Mouse (Mus musculus) brain, embryonic 18.5 days (tissue): ENCODE measurements around the gene Nacc2.

Experiments
- DNase-seq: peaks from one replicate; pipeline ENCODE4 v3.0.0-alpha.2; 2012; ENCODE audit warnings: low read depth, low spot score

Nacc2 gene

GRCm38 (mm10) chr2:26099851-26100250 is 23.2 kb downstream of the Nacc2 start:
- DNase-seq, result no peak

DNA sequence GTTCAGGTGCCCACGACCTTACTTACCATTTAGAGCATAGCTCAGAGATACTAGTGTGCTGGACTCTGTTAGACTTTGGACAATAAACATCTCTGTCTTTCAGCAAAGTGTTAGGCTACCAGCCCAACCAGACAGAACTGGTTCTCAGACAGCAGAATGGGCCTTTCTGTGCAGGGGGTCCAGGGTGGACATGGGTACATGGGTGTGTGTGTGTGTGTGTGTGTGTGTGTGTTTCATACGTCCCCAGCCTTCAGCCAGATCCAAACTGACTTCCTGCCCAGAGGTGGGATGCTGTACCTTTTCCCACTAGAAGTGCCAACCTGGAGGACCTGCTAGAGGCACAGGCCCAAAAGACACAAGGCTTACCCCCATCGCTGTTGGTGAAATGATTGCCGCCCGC is 23.8 kb downstream of the Nacc2 start:
- DNase-seq, result no peak

GRCm38 (mm10) chr2:26093897-26094296 is 29.1 kb downstream of the Nacc2 start:
- DNase-seq, result no peak

GRCm38 (mm10) chr2:26091771-26092393 is 31.1 kb downstream of the Nacc2 start:
- peak; percentile 74 for DNase-seq

GRCm38 (mm10) chr2:26090876-26091770 is 31.9 kb downstream of the Nacc2 start:
- no peak for DNase-seq

DNA sequence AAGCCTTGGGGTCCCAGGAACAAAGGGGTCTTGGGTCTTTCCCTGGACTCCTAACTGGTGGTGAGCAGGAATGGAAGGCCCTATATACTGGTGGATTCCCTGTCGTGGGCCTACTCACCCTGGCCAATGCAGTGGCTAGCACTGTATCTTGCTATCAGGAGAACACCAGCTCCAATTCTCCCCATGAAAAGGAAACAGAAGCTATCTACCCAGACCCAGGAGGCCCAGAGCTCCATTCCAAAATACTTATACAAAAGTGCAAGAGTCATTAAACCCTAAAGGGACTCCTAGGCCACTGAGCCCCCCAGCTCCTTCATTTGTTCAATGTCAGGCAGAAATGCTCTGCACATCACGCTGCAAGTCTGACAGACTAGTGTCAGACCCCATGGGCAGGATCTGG is 34.0 kb downstream of the Nacc2 start:
- no peak for DNase-seq

DNA sequence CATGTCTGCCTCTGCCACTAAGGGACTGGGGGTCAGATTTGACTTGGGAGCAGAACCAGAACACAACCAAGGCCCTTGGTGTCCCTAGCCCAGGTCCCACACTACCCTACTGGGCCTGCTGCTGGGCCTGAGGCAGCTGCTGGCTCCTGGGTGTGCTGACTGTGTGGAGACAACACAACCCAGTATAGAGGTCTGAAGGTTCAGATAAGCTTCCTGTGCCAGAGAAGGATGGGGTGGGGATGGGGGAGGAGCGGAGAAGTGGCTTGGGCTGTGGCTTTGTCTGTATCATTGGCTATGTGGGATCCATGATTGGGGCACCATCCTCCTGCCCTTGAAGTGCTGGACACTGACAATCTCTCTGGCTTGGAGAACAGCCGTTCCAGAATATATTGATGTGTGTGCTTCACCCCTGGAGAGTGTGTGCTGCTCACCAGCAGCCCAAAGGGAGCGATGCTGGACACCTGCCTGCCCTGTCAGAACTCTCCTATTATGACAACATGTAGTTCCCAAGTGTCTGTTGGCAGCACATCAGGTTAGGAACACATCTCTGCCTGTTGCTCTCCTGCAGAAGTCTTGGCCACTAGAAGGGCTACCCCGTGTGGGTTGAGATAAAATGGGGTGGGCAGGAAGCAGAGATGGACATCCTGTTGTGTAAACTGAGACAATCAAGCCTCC is 36.0 kb downstream of the Nacc2 start:
- no peak for DNase-seq

DNA sequence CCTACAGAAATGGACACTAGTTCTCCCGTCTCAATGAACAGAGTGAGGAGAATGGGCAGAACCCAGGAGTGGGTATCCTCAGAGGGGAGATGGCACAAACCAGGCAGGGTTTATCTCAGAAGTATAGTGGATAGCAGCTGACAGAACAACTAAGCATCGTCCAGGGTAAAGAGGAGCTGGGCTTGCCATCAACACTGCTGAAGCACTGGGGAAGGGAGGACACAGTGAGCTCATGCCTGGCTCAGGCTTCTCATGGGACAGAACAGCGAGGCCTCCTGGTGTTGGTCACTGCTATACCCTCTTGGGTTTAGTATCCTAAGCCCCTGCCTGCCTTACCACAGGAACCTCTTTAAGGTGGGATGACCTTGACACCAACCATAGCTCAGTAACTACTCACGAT is 36.5 kb downstream of the Nacc2 start:
- DNase-seq, result no peak

- no peak for DNase-seq
These were observed 40.1 kb downstream of the Nacc2 start for GRCm38 (mm10) chr2:26082883-26083282.

- DNase-seq, result no peak
These were observed 42.2 kb downstream of the Nacc2 start for GRCm38 (mm10) chr2:26080830-26081229.

DNA sequence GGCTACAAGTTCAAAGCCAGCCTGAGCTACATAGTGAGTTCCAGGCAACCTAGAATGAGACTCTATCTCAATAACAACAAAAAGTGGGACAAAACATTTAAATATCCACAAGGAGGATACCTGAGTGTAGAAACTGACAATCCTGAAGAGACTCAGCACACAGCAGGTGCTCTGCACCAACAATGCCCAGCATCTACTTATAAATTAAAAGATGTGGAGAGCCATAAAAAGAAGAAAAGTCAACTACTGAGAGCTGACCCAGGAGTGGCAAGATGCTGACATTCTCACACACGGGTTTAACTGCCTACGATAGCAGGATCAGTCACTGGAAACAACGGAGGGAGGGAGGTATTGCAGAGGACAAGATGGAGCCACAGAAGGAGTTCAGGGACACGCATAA is 43.6 kb downstream of the Nacc2 start:
- DNase-seq, result no peak

- DNase-seq, result no peak
These were observed 46.0 kb downstream of the Nacc2 start for GRCm38 (mm10) chr2:26077068-26077467.

GRCm38 (mm10) chr2:26076121-26076520 is 46.9 kb downstream of the Nacc2 start:
- no peak for DNase-seq

DNA sequence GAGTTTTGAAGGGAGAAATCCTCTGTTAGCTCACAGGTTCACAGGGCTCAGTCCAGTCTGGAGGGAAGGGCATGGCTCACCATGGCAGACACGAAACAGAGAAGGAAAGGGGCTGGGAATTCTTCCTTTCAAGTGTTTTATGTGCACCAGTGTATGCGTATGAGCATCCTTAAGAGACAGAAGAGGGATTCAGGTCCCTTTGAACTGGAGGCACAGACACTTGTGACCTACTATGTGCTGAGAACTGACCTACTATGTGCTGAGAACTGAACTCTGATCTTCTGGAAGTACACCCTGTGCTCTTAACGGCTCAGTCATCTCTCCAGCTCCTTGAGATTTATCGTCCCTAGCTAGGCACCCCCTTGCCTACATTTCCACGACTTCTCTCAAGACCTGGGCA is 48.5 kb downstream of the Nacc2 start:
- no peak for DNase-seq

- DNase-seq, result no peak
These were observed 54.4 kb downstream of the Nacc2 start for GRCm38 (mm10) chr2:26068592-26068991.

DNA sequence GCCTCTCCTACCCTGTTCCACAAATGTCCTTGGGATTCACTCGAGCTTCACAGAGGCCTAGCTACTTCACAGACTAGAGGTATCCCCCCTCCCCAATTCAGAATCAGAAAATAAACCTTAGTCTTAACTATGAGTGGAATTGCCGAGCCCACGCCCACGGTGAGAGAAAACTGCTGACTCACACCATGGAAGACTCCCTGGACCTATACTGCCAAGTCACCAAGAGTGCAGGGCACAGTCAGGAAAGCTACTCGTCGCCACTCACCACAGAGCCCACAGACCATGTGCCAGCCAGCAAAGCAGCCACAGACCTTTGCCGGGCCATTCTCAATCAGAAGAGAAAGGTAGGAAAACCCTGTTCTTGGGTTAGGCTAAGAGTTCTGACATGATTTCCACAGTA is 54.8 kb downstream of the Nacc2 start:
- no peak for DNase-seq

DNA sequence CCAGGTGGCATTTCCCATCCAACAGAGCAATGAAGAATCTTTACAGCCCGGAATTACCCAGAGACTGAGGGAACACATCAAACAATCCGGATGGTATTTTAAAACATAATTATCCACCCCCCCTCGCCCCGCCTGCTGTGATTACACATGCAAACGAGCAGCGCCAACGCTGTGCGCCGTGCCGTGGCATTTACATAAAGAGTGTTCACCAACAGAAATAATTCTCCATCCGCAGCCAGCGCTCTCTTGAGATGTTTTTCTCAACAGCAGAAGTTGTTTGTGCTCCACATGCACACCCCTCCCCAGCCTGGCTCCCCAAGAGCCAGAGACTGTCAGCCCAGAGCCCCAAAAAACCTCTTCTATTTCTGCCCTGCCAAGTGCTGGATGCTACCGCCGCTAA is 56.5 kb downstream of the Nacc2 start:
- DNase-seq, result no peak

DNA sequence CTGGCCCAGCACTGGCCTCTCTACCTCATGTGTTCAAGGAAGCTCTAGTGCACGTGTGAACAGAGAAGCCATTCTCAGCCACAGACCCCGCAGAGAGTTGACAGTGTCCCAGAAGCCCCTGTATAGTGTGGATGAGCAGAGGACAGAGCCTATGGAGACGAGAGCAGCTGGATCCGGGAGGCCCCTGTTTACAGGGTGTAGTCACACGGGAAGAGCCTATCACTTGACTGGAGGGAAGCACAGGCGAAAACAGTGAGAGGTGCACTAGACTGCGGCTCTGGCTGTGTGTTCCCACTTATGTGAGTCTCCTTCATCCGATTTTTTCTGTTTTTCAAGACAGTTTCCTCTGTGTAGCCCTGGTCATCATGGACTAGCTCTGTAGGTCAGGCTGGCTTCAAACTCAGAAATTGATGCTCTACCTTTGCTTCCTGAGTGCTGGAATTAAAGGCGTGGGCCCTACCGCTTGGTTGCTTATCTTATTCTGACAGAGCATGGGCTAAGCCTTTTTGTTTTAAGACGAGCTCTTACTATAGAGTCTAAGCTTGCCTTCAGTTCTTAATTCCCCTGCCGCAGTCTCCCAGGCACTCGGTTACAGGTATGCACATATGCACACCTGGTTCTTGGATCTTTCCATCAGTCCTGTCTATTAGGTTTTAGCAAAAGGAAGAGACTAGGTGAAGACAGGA is 60.1 kb downstream of the Nacc2 start:
- no peak for DNase-seq

DNA sequence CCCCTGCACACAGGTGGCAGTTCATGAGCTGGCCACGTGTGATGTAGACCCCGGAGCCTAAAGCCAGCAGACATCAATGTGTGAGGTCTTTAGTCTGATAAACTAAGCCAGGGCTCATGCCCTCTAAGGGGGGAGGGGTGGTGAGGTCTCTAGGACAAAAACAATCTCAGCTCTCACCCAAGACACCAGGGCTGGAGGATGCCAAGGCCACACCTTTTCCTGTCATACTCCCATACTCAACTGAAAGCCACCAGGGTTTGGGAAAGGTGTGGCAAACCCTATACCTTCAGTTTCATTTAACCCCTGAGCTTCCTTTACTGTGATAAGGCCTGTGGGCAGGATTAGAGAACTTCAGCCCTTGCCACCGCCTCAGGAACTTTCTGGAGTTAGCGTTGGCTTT is 60.8 kb downstream of the Nacc2 start:
- no peak for DNase-seq

DNA sequence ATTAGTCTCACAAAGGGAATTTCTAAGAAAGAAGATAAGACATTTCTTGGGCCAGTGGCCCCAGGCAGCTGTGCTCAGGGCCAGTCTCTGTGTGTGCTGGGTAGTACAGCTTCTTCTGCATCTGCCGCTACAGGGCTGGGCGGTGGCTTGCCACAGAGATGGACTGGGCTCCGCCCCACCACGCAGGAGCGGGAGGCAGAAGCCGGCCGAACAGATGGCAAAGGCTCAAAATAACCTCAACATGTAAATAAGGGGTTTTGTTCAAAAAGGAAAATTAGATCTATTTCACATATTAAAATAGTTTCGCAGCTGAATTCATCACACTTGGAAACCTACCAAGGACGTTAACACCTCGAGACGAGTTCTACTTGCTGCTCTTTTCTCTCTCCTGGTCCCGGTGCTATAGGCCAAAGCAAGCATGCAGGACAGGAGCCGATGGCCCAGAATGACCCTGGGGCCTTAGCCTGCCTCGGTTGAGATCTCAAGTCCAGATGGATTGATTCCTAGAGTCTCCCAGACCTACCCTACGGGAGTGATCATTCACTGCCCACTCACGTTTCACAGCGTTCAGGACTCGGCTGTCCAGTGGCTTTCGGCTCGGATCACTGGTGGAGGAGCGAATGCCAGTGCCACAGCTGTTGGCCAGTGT is 61.9 kb downstream of the Nacc2 start:
- peak; percentile 16 for DNase-seq

DNA sequence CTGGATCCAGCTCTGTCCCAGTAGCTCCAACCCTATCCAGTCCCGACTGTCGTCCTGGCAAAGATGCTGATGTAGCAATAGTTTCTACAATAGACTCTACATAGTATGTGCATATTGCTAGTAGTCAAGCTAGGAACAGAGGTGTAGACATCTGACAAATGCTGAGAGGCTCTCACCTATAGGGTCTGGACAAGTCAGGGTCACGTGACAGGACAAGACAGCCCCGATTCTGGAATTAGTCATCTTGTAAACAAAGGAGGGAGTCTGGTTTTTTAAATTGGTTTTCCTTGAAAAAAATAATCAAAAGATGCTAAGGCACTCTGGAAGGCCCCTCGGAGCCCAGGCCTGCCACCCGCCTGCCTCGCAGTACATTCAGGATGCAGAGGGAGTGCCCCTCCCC is 66.0 kb downstream of the Nacc2 start:
- no peak for DNase-seq

- DNase-seq, result no peak
These were observed 66.8 kb downstream of the Nacc2 start for GRCm38 (mm10) chr2:26056226-26056625.
